Mouse (Mus musculus): ENCODE measurements at regions not wholly inside any gene's neighbourhood (a gene's known extent, or its start where the extent isn't known, plus 50 kb on each side); places are given as distances from the start of the nearest gene placed in this dataset.

GRCm38 (mm10) chr1:146358301-146358700, 136.3 kb upstream of the Brinp3 start:
- TF ChIP-seq CHD2 (IDR thresholded peaks at IDR 0.05; ENCODE audit: low read depth, low read length) (no peak), ZNF384 (IDR thresholded peaks at IDR 0.05; ENCODE audit: low read depth, low read length) (no peak), ZC3H11A (IDR thresholded peaks at IDR 0.05; ENCODE audit: borderline replicate concordance, low read depth, low read length) (no peak), MAFK (IDR thresholded peaks at IDR 0.05; ENCODE audit: insufficient read depth, low read depth, low read length) (no peak), HCFC1 (IDR thresholded peaks at IDR 0.05; ENCODE audit: borderline replicate concordance, insufficient read depth, low read length) (no peak)

Data from ES-E14 (cell line).